In the genomic region with DNA sequence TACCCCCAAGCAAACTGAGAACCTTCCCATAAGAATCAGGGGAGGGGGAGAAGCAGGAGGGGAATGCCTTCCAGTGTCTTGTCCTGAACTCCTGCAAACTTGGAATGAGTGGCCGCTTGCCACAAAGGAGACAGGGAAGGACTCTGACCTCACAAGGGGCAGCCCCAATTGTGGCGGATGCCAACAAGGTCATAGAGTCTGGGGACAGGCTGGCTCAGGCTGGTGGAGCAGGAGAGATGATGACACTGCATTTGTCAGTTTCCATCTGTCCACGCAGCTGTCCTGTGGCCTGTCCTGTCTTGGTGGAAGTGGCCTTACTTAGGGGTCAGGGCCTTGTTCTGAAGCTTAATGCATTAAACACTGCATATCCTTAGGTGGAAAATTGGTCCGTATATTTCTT, we compare ENCODE assay signal across 16 mouse cellular contexts.
DNase-seq lines count a peak whose midpoint lies in the region; ATAC-seq and TF ChIP-seq lines count a peak whose summit lies in the region.
"Had no signal": no experiment of that assay in that cellular context is flagged by ENCODE, and none has a peak within 500 bp of the region (broad histone marks: within the 10 kb centered on the region; RNA-seq: fewer than 3 reads in every experiment).

No protein-coding gene starts in this region.

- 0 out of 2 replicates have a peak, but pooled peaks have one; percentile 13 for ATAC-seq in hindbrain, embryonic 11.5 days (ENCODE audit: low FRiP score)
- no peak for ATAC-seq in hindbrain, embryonic 16.5 days
- ATAC-seq in midbrain, embryonic 12.5 days (ENCODE audit: low FRiP score, low read depth): no peak
- ATAC-seq in midbrain, postnatal 0 days (ENCODE audit: low FRiP score): no peak
- no peak for ATAC-seq in forebrain, embryonic 14.5 days
- no peak for ATAC-seq in liver, embryonic 11.5 days (replicated peaks; ENCODE audit: low FRiP score)
- ATAC-seq: CD4-positive, CD25-positive, alpha-beta regulatory T cell, adult 4 months had no signal

- no peak overlapping the region for H3K27ac ChIP-seq in hindbrain, embryonic 11.5 days (ENCODE audit: low read depth, low read length)
- no peak overlapping the region for H3K27ac ChIP-seq in hindbrain, embryonic 16.5 days (ENCODE audit: low read depth, low read length)
- H3K27ac ChIP-seq in midbrain, embryonic 12.5 days (replicated peaks): peak overlapping the region; percentile 50; the same call in 1 of the 2 replicates
- no peak overlapping the region for H3K27ac ChIP-seq in midbrain, postnatal 0 days (ENCODE audit: low read depth, low read length)
- peak overlapping the region; percentile 40; the same call in 1 of the 2 replicates for H3K27ac ChIP-seq in forebrain, embryonic 14.5 days (ENCODE audit: low read depth, low read length)
- no peak overlapping the region for H3K27ac ChIP-seq in liver, embryonic 11.5 days (ENCODE audit: low read depth, low read length)
- H3K27ac ChIP-seq: heart, embryonic 15.5 days; hindbrain, embryonic 14.5 days; lung, embryonic 15.5 days; neural tube, embryonic 13.5 days had no signal

- no peak for DNase-seq in hindbrain, embryonic 11.5 days (ENCODE audit: low spot score)
- no peak for DNase-seq in midbrain, postnatal 0 days (ENCODE audit: low spot score)
- DNase-seq in forebrain, embryonic 14.5 days (ENCODE audit: low spot score): no peak
- DNase-seq in retina, postnatal 1 day: peak; percentile 79
- no peak for DNase-seq in right cerebral cortex, postnatal 4 days
- DNase-seq in liver, embryonic 11.5 days (ENCODE audit: low spot score): no peak
- DNase-seq: cerebellum, adult 9-10 months; spleen, adult 18-20 months; thymus, postnatal 4 days had no signal

- no peaks in the 10 kb centered on the region for H3K27me3 ChIP-seq in hindbrain, embryonic 11.5 days (ENCODE audit: control insufficient read depth, insufficient read depth, low read length)
- no peaks in the 10 kb centered on the region for H3K27me3 ChIP-seq in hindbrain, embryonic 16.5 days (replicated peaks; ENCODE audit: control insufficient read depth, insufficient read depth, low read length)
- no peaks in the 10 kb centered on the region for H3K27me3 ChIP-seq in midbrain, embryonic 12.5 days
- H3K27me3 ChIP-seq in midbrain, postnatal 0 days (ENCODE audit: insufficient read depth, low read length): no peaks in the 10 kb centered on the region
- H3K27me3 ChIP-seq in forebrain, embryonic 14.5 days (replicated peaks; ENCODE audit: control insufficient read depth, insufficient read depth, low read length): no peaks in the 10 kb centered on the region
- H3K27me3 ChIP-seq in liver, embryonic 11.5 days (replicated peaks; ENCODE audit: control insufficient read depth, insufficient read depth, low read length): no peaks in the 10 kb centered on the region
- H3K27me3 ChIP-seq: heart, embryonic 15.5 days; lung, embryonic 15.5 days; neural tube, embryonic 13.5 days had no signal

- 25% methylated on average over 4 of the region's 4 CpGs for WGBS in hindbrain, embryonic 11.5 days
- 38% methylated on average over 4 of the region's 4 CpGs for WGBS in hindbrain, embryonic 16.5 days
- 53% methylated on average over 4 of the region's 4 CpGs for WGBS in midbrain, embryonic 12.5 days
- 66% methylated on average over 4 of the region's 4 CpGs for WGBS in midbrain, postnatal 0 days
- 53% methylated on average over 4 of the region's 4 CpGs for WGBS in forebrain, embryonic 14.5 days
- WGBS in liver, embryonic 11.5 days: 76% methylated on average over 4 of the region's 4 CpGs

- no peaks in the 10 kb centered on the region for H3K36me3 ChIP-seq in hindbrain, embryonic 11.5 days (ENCODE audit: control insufficient read depth, insufficient read depth, low read length)
- no peaks in the 10 kb centered on the region for H3K36me3 ChIP-seq in hindbrain, embryonic 16.5 days (ENCODE audit: control insufficient read depth, insufficient read depth, low read length)
- H3K36me3 ChIP-seq in midbrain, embryonic 12.5 days: no peaks in the 10 kb centered on the region
- no peaks in the 10 kb centered on the region for H3K36me3 ChIP-seq in midbrain, postnatal 0 days (ENCODE audit: insufficient read depth, low read length)
- no peaks in the 10 kb centered on the region for H3K36me3 ChIP-seq in forebrain, embryonic 14.5 days (ENCODE audit: control insufficient read depth, insufficient read depth, low read length)
- H3K36me3 ChIP-seq in liver, embryonic 11.5 days (ENCODE audit: control insufficient read depth, insufficient read depth, low read length): no peaks in the 10 kb centered on the region
- H3K36me3 ChIP-seq: heart, embryonic 15.5 days; lung, embryonic 15.5 days; neural tube, embryonic 13.5 days had no signal

- no peak overlapping the region for H3K9ac ChIP-seq in hindbrain, embryonic 11.5 days (ENCODE audit: low read depth, low read length)
- no peak overlapping the region for H3K9ac ChIP-seq in hindbrain, embryonic 16.5 days (ENCODE audit: low read depth, low read length)
- H3K9ac ChIP-seq in midbrain, embryonic 12.5 days (replicated peaks): no peak overlapping the region
- no peak overlapping the region for H3K9ac ChIP-seq in midbrain, postnatal 0 days (replicated peaks; ENCODE audit: low read length, poor library complexity, severe bottlenecking)
- H3K9ac ChIP-seq in forebrain, embryonic 14.5 days (ENCODE audit: low read length): no peak overlapping the region
- H3K9ac ChIP-seq in liver, embryonic 11.5 days (ENCODE audit: low read depth, low read length): no peak overlapping the region
- H3K9ac ChIP-seq: heart, embryonic 15.5 days; hindbrain, embryonic 14.5 days; lung, embryonic 15.5 days; neural tube, embryonic 13.5 days had no signal

- no peak for TF ChIP-seq CTCF in midbrain, postnatal 0 days (IDR thresholded peaks at IDR 0.05)

- H3K9me3 ChIP-seq in hindbrain, embryonic 11.5 days (ENCODE audit: control insufficient read depth, low read length): no peaks in the 10 kb centered on the region
- H3K9me3 ChIP-seq in hindbrain, embryonic 16.5 days (ENCODE audit: control insufficient read depth, low read length): no peaks in the 10 kb centered on the region
- H3K9me3 ChIP-seq in midbrain, embryonic 12.5 days: no peaks in the 10 kb centered on the region
- H3K9me3 ChIP-seq in midbrain, postnatal 0 days (ENCODE audit: low read length): no peaks in the 10 kb centered on the region
- no peaks in the 10 kb centered on the region for H3K9me3 ChIP-seq in forebrain, embryonic 14.5 days (replicated peaks; ENCODE audit: control insufficient read depth, low read length)
- H3K9me3 ChIP-seq in liver, embryonic 11.5 days (ENCODE audit: control insufficient read depth, low read length): no peaks in the 10 kb centered on the region
- H3K9me3 ChIP-seq: heart, embryonic 15.5 days; lung, embryonic 15.5 days; neural tube, embryonic 13.5 days had no signal

- H3K4me2 ChIP-seq in hindbrain, embryonic 11.5 days (replicated peaks; ENCODE audit: low read depth, low read length): no peak overlapping the region
- no peak overlapping the region for H3K4me2 ChIP-seq in hindbrain, embryonic 16.5 days (ENCODE audit: low read length)
- no peak overlapping the region for H3K4me2 ChIP-seq in midbrain, embryonic 12.5 days (replicated peaks)
- H3K4me2 ChIP-seq in midbrain, postnatal 0 days (ENCODE audit: low read depth, low read length, poor library complexity, severe bottlenecking): no peak overlapping the region
- no peak overlapping the region for H3K4me2 ChIP-seq in forebrain, embryonic 14.5 days (ENCODE audit: low read length)
- H3K4me2 ChIP-seq in liver, embryonic 11.5 days: no peak overlapping the region
- H3K4me2 ChIP-seq: heart, embryonic 15.5 days; hindbrain, embryonic 14.5 days; lung, embryonic 15.5 days; neural tube, embryonic 13.5 days had no signal

- H3K4me3 ChIP-seq in hindbrain, embryonic 11.5 days (ENCODE audit: low read depth, low read length): no peak overlapping the region
- no peak overlapping the region for H3K4me3 ChIP-seq in hindbrain, embryonic 16.5 days (ENCODE audit: low read length)
- H3K4me3 ChIP-seq in midbrain, embryonic 12.5 days: no peak overlapping the region
- H3K4me3 ChIP-seq in midbrain, postnatal 0 days (ENCODE audit: low read depth, low read length): no peak overlapping the region
- no peak overlapping the region for H3K4me3 ChIP-seq in forebrain, embryonic 14.5 days (ENCODE audit: low read depth, low read length)
- H3K4me3 ChIP-seq in liver, embryonic 11.5 days (ENCODE audit: low read depth, low read length): no peak overlapping the region
- H3K4me3 ChIP-seq: heart, embryonic 15.5 days; lung, embryonic 15.5 days; neural tube, embryonic 13.5 days had no signal

- H3K4me1 ChIP-seq in hindbrain, embryonic 11.5 days (replicated peaks; ENCODE audit: control insufficient read depth, insufficient read depth, low read length): no peaks in the 10 kb centered on the region
- no peaks in the 10 kb centered on the region; the same call in 1 of the 2 replicates for H3K4me1 ChIP-seq in hindbrain, embryonic 16.5 days (ENCODE audit: control insufficient read depth, insufficient read depth, low read depth, low read length)
- H3K4me1 ChIP-seq in midbrain, embryonic 12.5 days: peaks cover 39% of the 10 kb centered on the region
- no peaks in the 10 kb centered on the region for H3K4me1 ChIP-seq in midbrain, postnatal 0 days (ENCODE audit: insufficient read depth, low read length)
- peaks cover 8% of the 10 kb centered on the region for H3K4me1 ChIP-seq in forebrain, embryonic 14.5 days (ENCODE audit: control insufficient read depth, insufficient read depth, low read length)
- no peaks in the 10 kb centered on the region for H3K4me1 ChIP-seq in liver, embryonic 11.5 days (replicated peaks; ENCODE audit: control insufficient read depth, insufficient read depth, low read length)
- H3K4me1 ChIP-seq: heart, embryonic 15.5 days had no signal

Comparison
In these comparisons a context has a peak if more than half of its experiments do, and no peak if none do; other contexts are left out.
1. H3K27ac ChIP-seq: peak in midbrain, embryonic 12.5 days (single experiment) and forebrain, embryonic 14.5 days (single experiment); none in hindbrain, embryonic 11.5 days (single experiment), hindbrain, embryonic 16.5 days (single experiment), midbrain, postnatal 0 days (single experiment) and liver, embryonic 11.5 days (single experiment).